Mouse (Mus musculus): Measurements from ENCODE around the gene Atp5f1.

Atp5f1 gene

GRCm38 (mm10) chr3:105959999-105960398, at the start of gene Atp5f1:
TSS of gene Atp5f1 (minus strand) at chr3:105960099.
- in situ Hi-C loops (cut with MboI, MseI) = loop anchor here (10.0 kb wide), 1 partner anchor 275 kb away; the partner anchor contains the start of gene Ddx20

GRCm38 (mm10) chr3:106003360-106003759, 43.5 kb upstream of the Atp5f1 start:
- in situ Hi-C loops (cut with MboI, MseI) = loop anchor here (5.0 kb wide), 1 partner anchor 64 kb away; no protein-coding TSS in a partner anchor

- in situ Hi-C loops (cut with MboI, MseI) = loop anchor here (5.0 kb wide), 1 partner anchor 66 kb away; no protein-coding TSS in a partner anchor
These were observed 41.8 kb upstream of the Atp5f1 start for GRCm38 (mm10) chr3:106001416-106002370.

GRCm38 (mm10) chr3:106000707-106001375, 40.9 kb upstream of the Atp5f1 start:
- in situ Hi-C loops (cut with MboI, MseI) = loop anchor here (5.0 kb wide), 1 partner anchor 66 kb away; no protein-coding TSS in a partner anchor

GRCm38 (mm10) chr3:105994730-105995129, 34.8 kb upstream of the Atp5f1 start:
- in situ Hi-C loops (cut with MboI, MseI) = loop anchor here (5.0 kb wide), 1 partner anchor 223 kb away; the partner anchor contains the start of gene Chil4

- in situ Hi-C loops (cut with MboI, MseI) = loop anchor here (5.0 kb wide), 1 partner anchor 226 kb away; the partner anchor contains the start of gene Chil4
These were observed 31.9 kb upstream of the Atp5f1 start for GRCm38 (mm10) chr3:105991653-105992283.

GRCm38 (mm10) chr3:105989611-105990010, 29.7 kb upstream of the Atp5f1 start:
- in situ Hi-C loops (cut with MboI, MseI) = loop anchor here (5.0 kb wide), 2 partner anchors 228 to 458 kb away; partner anchors contain the start of gene Chil4

GRCm38 (mm10) chr3:105974174-105974573, 14.3 kb upstream of the Atp5f1 start:
- in situ Hi-C loops (cut with MboI, MseI) = no loop called here

- in situ Hi-C loops (cut with MboI, MseI) = no loop called here
These were observed 13.5 kb upstream of the Atp5f1 start, which contains the start of gene Ovgp1 for GRCm38 (mm10) chr3:105973411-105973810. TSS of gene Ovgp1 (plus strand) at chr3:105973711.

GRCm38 (mm10) chr3:105971831-105972446, 12.0 kb upstream of the Atp5f1 start:
- in situ Hi-C loops (cut with MboI, MseI) = no loop called here

GRCm38 (mm10) chr3:105960700-105961099, 801 bp upstream of the Atp5f1 start:
- in situ Hi-C loops (cut with MboI, MseI) = no loop called here

GRCm38 (mm10) chr3:105959585-105959984, 314 bp downstream of the Atp5f1 start:
- in situ Hi-C loops (cut with MboI, MseI) = loop anchor here (10.0 kb wide), 1 partner anchor 275 kb away; the partner anchor contains the start of gene Ddx20

GRCm38 (mm10) chr3:105958974-105959580, 822 bp downstream of the Atp5f1 start, which contains the start of gene Wdr77:
TSS of gene Wdr77 (plus strand) at chr3:105959369.
- in situ Hi-C loops (cut with MboI, MseI) = loop anchor here (10.0 kb wide), 1 partner anchor 274 kb away; the partner anchor contains the start of gene Ddx20

- in situ Hi-C loops (cut with MboI, MseI) = loop anchor here (10.0 kb wide), 1 partner anchor 273 kb away; the partner anchor contains the start of gene Ddx20
These were observed 1.7 kb downstream of the Atp5f1 start for GRCm38 (mm10) chr3:105958204-105958603.

GRCm38 (mm10) chr3:105957235-105957634, 2.7 kb downstream of the Atp5f1 start:
- in situ Hi-C loops (cut with MboI, MseI) = loop anchor here (10.0 kb wide), 1 partner anchor 272 kb away; the partner anchor contains the start of gene Ddx20

- in situ Hi-C loops (cut with MboI, MseI) = loop anchor here (10.0 kb wide), 1 partner anchor 267 kb away; the partner anchor contains the start of gene Ddx20
These were observed 8.6 kb downstream of the Atp5f1 start for GRCm38 (mm10) chr3:105951348-105951747.

GRCm38 (mm10) chr3:105936111-105936510, 23.8 kb downstream of the Atp5f1 start:
- in situ Hi-C loops (cut with MboI, MseI) = no loop called here

- in situ Hi-C loops (cut with MboI, MseI) = no loop called here
These were observed 24.9 kb downstream of the Atp5f1 start for GRCm38 (mm10) chr3:105935033-105935432.

GRCm38 (mm10) chr3:105933926-105934325, 26.0 kb downstream of the Atp5f1 start:
- in situ Hi-C loops (cut with MboI, MseI) = no loop called here
